Mouse (Mus musculus): ENCODE results near the gene Foxred2. TPM values are rescaled to one million over a fixed set of nuclear protein-coding genes. Genes with fewer than 3 reads are reported as not detected.

The Foxred2 gene
- polyA plus RNA-seq, 1 experiment from 2014 or later: 2.8 TPM

DNA sequence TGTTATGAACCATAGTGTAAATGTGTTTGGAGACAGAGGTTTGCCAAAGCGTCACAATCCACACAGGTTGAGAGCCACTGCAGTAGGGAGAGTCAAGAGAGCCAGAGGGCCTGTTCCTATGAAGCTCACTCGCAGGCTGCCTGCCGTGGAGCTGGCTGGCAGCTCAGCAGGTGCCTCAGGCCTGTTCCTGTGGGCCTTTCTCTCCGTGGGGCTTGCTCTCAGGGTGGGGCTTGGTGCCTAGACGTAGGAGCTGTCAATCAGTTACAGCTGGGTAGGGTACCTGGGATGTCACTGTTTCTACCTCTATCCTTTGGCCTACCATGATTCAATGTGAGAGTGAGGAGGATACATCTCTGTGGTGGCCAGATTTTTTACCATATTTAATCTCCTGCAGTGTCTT is 21.6 kb downstream of the Foxred2 start:
- 0 out of 2 replicates have a peak, but pooled peaks cover 8% of the 10 kb centered on the region for H3K27me3 ChIP-seq (ENCODE audit: insufficient read depth, poor library complexity, severe bottlenecking)
- DNase-seq (ENCODE audit: low spot score): no peak
- no peak overlapping the region for H3K4me3 ChIP-seq
- H3K4me1 ChIP-seq: peaks cover 9% of the 10 kb centered on the region
- WGBS: 52% methylated on average over 5 of the region's 5 CpGs
- no peaks in the 10 kb centered on the region for H3K9me3 ChIP-seq
- H3K27ac ChIP-seq: no peak overlapping the region
- H3K36me3 ChIP-seq: no peaks in the 10 kb centered on the region

DNA sequence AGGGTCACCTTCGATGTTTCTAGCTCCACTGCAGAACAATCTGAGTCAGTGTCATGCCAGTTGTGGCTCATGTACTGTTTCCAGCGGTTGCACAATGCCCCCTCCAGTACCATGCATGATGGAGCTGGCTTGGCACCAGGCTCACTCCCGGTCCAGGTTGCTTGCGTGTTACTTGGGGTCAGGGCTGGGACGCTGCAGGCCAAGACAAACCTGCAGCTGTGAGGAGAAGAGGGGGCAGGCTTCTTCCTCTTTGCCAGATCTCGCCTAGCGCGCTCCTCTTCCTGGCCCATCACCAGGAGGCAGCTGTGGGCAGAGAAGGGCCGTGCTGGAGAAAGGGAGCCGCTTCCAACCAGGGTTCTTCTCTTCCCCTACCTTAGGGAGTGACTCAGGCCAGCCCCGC is 22.2 kb downstream of the Foxred2 start:
- no peaks in the 10 kb centered on the region for H3K36me3 ChIP-seq
- no peak for DNase-seq (ENCODE audit: low spot score)
- H3K4me3 ChIP-seq: no peak overlapping the region
- H3K9me3 ChIP-seq: no peaks in the 10 kb centered on the region
- no peak overlapping the region for H3K27ac ChIP-seq
- H3K27me3 ChIP-seq (ENCODE audit: insufficient read depth, poor library complexity, severe bottlenecking): 0 out of 2 replicates have a peak, but pooled peaks cover 8% of the 10 kb centered on the region
- 79% methylated on average over 11 of the region's 11 CpGs for WGBS
- H3K4me1 ChIP-seq: peaks cover 14% of the 10 kb centered on the region

DNA sequence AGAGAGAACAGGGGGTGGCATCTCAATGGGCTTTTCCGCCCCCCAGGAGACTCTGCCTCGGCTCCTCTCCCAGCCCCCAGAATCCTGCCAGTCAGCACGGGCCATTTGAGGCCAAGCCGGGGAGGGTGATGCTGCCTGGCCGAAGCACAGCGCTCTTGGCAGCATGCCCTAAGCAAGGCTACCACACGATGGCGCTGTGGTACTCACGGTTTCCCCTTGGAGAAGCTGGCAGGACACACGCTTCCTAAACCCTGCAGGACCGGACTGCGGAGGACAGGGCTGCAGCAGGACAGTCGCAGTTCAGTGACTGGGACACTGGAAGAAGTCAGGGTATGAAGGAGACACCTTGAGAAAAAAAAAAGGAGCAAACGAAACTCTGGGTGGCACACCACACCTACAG is 22.8 kb downstream of the Foxred2 start:
- H3K27ac ChIP-seq: no peak overlapping the region
- 3% methylated on average over 14 of the region's 14 CpGs for WGBS

DNA sequence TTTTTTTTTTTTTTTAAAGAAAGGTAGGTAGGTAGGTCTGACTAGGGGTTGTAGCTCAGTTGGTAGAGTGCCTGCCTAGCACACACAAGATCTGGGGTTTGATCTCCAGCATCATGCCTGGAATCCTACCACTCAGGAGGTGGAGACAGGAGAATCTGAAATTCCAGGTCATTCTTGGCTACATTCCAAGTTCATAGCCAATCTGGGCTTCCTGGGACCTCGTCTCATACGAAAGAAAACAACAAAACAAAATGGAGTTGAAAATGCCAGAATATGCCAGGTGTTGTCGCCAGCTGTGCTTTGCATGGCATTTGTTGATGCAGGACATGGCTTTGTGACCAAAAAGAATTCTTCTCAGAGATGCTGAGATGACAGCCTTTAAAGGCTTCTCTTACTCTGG is 23.3 kb downstream of the Foxred2 start:
- DNase-seq (ENCODE audit: low spot score): no peak
- WGBS: 74% methylated on average over 3 of the region's 3 CpGs

More for the DNA sequence above, 22.8 kb downstream of the Foxred2 start:
- 0 out of 2 replicates have a peak, but pooled peaks cover 8% of the 10 kb centered on the region for H3K27me3 ChIP-seq (ENCODE audit: insufficient read depth, poor library complexity, severe bottlenecking)
- H3K9me3 ChIP-seq: no peaks in the 10 kb centered on the region
- H3K4me3 ChIP-seq: 0 out of 2 replicates have a peak overlapping the region, but pooled peaks have one; percentile 27
- H3K4me1 ChIP-seq: peaks cover 18% of the 10 kb centered on the region
- no peaks in the 10 kb centered on the region for H3K36me3 ChIP-seq
- DNase-seq (ENCODE audit: low spot score): peak; percentile 92

DNA sequence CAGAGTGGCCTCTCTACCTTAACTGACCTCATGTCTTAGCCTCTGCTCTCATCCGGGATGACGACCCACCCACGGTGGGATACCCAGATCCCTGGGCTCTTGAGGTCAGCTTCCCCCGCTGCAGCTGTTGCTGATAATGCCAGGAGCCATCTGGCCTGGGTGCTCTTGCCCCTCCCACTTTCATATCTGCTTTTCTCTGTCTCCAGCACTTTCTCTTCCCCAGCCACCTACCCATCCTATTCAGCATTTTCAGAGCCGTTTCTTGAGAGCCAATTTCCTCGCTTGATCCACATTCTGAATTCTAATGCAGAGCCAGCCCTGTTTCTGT is 24.9 kb downstream of the Foxred2 start:
- H3K9me3 ChIP-seq: no peaks in the 10 kb centered on the region
- 57% methylated on average over 6 of the region's 6 CpGs for WGBS
- DNase-seq (ENCODE audit: low spot score): no peak
- 0 out of 2 replicates have a peak, but pooled peaks cover 8% of the 10 kb centered on the region for H3K27me3 ChIP-seq (ENCODE audit: insufficient read depth, poor library complexity, severe bottlenecking)
- H3K4me3 ChIP-seq: no peak overlapping the region
- peaks cover 25% of the 10 kb centered on the region for H3K4me1 ChIP-seq
- no peak overlapping the region for H3K27ac ChIP-seq
- peaks cover 11% of the 10 kb centered on the region; the same call in 1 of the 2 replicates for H3K36me3 ChIP-seq

More for the DNA sequence above, 23.3 kb downstream of the Foxred2 start:
- peaks cover 18% of the 10 kb centered on the region for H3K4me1 ChIP-seq
- no peaks in the 10 kb centered on the region for H3K9me3 ChIP-seq
- H3K27ac ChIP-seq: no peak overlapping the region
- 0 out of 2 replicates have a peak, but pooled peaks cover 8% of the 10 kb centered on the region for H3K27me3 ChIP-seq (ENCODE audit: insufficient read depth, poor library complexity, severe bottlenecking)
- no peak overlapping the region for H3K4me3 ChIP-seq
- H3K36me3 ChIP-seq: no peaks in the 10 kb centered on the region

DNA sequence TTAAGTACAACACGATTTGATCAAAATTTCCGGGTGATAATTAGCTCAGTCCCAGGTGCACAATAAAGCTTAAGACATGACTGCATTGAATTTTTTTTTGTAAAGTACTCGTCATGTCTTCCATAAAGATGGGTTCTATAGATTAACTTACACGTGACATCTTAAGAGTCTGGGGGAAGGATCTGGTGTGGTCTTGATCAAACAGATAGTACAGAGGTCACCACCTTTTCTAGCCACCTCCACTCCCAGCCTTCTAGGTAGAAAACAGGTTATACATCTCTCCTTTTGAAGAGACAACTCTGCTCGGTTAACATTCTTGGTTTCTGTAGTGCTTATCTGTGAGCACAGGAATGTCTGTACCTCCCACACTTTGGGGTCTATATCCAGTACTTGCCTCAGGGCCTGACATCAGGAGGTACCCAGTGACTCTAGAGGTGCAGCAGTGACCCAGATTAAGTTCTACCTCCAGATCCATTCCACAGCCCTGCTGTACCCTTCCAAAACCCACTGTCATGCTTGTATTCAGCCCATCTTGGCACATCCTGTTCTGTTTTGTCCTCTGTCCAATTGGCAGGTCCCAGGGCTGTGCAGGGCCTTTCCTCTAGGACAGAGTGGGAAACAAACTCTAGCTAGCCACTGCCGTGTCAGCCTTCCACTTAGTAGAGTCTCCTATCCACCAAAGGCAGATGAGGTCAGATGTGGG is 25.4 kb downstream of the Foxred2 start:
- H3K4me1 ChIP-seq: peaks cover 25% of the 10 kb centered on the region
- no peak overlapping the region for H3K4me3 ChIP-seq
- H3K9me3 ChIP-seq: no peaks in the 10 kb centered on the region
- peaks cover 16% of the 10 kb centered on the region; the same call in 1 of the 2 replicates for H3K36me3 ChIP-seq
- H3K27ac ChIP-seq: no peak overlapping the region
- 65% methylated on average over 6 of the region's 6 CpGs for WGBS
- no peak for DNase-seq (ENCODE audit: low spot score)
- 0 out of 2 replicates have a peak, but pooled peaks cover 8% of the 10 kb centered on the region for H3K27me3 ChIP-seq (ENCODE audit: insufficient read depth, poor library complexity, severe bottlenecking)

DNA sequence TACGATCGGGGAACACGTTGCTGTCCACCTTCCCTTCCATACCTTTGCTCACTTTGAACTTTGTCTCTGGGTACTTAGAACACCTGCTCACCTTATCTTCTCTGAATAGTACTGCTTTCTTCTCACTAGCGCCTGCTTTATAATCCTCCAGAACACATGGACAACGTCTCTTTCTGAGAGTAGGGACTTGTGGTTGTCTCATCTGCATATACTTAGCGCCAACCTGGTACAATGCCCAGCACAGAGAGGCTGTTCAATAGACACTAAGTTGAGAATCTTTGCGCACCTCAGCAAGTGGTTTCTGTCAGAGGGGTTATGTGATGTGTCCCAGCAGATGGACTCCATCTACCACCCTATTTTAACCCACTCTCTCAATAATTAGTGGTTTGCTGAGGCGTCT is 26.7 kb downstream of the Foxred2 start:
- H3K27ac ChIP-seq: 0 out of 2 replicates have a peak overlapping the region, but pooled peaks have one; percentile 94
- peaks cover 25% of the 10 kb centered on the region for H3K4me1 ChIP-seq
- no peak for DNase-seq (ENCODE audit: low spot score)
- H3K36me3 ChIP-seq: peaks cover 26% of the 10 kb centered on the region
- H3K9me3 ChIP-seq: no peaks in the 10 kb centered on the region
- H3K4me3 ChIP-seq: peak overlapping the region; percentile 81
- 54% methylated on average over 8 of the region's 8 CpGs for WGBS
- H3K27me3 ChIP-seq (ENCODE audit: insufficient read depth, poor library complexity, severe bottlenecking): 0 out of 2 replicates have a peak, but pooled peaks cover 3% of the 10 kb centered on the region

DNA sequence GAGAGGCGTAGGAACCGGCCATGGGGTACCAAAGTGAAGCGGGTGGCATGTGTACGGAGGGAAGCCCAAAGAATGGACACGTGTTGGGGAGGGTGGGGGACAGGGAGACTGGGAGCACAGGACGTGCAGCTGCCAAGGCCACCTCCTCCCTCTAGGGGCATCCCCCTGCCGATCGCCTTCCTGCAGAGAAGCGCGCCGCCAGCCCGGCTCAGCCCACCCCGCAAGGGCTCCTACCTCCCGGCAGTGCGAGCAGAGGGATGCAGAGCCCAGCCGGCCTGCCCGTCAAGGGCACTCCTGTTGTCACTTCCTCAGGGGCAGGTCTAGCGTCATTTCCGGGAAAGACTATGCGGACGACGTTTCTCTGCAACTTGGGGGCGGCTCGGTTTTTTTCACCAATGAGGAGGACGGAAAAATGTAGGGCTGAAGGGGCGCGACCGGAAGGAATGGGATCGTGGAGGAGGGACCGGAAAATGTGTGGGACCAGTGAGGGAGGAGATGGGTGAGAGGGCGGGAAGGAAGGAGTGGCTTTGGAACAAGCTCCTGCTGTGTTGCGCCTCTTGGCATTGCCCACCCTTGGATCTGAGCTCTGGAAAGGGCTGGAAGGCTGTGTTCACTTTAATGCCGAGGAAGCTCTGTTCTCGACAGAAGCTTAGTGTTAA is 27.7 kb downstream of the Foxred2 start, which contains the start of gene Txn2:
Gene Txn2 (minus strand): TSS at position 334 of the 659 bp plus-strand sequence.
- peak; percentile 99 for DNase-seq (ENCODE audit: low spot score)
- Histone ChIP-seq H3K9me3 (no peaks in the 10 kb centered on the region), H3K4me3 (peak within 1 kb of the TSS; percentile 81), H3K27ac (peak within 1 kb of the TSS; percentile 94), H3K27me3 (ENCODE audit: insufficient read depth, poor library complexity, severe bottlenecking) (no peaks in the 10 kb centered on the region), H3K4me1 (peaks cover 20% of the 10 kb centered on the region), H3K36me3 (peaks cover 36% of the 10 kb centered on the region)
- 0% methylated on average over 34 of the region's 34 CpGs for WGBS

DNA sequence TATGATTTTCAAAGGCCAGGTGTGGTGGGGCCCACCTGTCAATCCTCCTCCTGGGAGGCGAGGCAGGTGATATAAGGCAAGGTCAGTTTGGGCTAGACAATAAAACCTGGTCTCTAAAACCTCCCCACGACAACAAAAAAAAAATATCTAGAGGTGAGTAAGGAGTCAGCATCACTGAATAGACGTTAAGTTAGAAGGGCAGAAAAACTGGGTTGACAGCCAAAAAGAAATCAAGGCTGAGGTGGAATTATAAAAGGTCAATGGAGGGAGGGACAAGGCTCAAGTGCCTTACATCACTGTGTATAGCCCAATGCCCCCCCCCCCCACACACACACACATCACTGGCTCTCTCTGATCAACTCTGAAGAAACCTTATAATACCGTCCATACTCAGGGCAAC is 28.4 kb downstream of the Foxred2 start:
- WGBS: 30% methylated on average over 4 of the region's 4 CpGs
- no peak for DNase-seq (ENCODE audit: low spot score)
- H3K27ac ChIP-seq: peak overlapping the region; percentile 94
- peaks cover 42% of the 10 kb centered on the region for H3K36me3 ChIP-seq
- H3K4me1 ChIP-seq: peaks cover 16% of the 10 kb centered on the region
- no peaks in the 10 kb centered on the region for H3K9me3 ChIP-seq
- H3K4me3 ChIP-seq: peak overlapping the region; percentile 81
- H3K27me3 ChIP-seq (ENCODE audit: insufficient read depth, poor library complexity, severe bottlenecking): no peaks in the 10 kb centered on the region

DNA sequence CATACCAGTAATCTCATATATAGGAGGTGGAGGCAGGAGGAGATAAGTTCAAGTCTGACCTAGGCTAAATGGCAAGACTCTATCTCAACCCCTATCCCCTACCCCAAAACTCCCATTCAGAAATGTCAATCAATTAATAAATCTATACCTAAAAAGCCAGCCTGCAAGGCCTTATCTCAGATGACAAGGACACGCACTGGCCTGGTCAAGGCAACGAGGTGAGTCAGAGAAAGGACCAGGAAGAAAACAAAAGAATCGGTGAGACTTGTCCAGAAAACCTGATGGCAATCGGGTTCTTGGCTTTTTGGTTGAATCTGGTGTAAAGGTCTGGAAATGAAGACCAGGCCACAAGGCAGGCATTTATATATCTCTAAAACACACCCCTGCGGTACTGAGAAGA is 29.6 kb downstream of the Foxred2 start:
- DNase-seq (ENCODE audit: low spot score): no peak
- H3K4me3 ChIP-seq: no peak overlapping the region
- H3K36me3 ChIP-seq: peaks cover 53% of the 10 kb centered on the region
- no peak overlapping the region for H3K27ac ChIP-seq
- H3K9me3 ChIP-seq: no peaks in the 10 kb centered on the region
- no peaks in the 10 kb centered on the region for H3K27me3 ChIP-seq (ENCODE audit: insufficient read depth, poor library complexity, severe bottlenecking)
- WGBS: 91% methylated on average over 5 of the region's 5 CpGs
- H3K4me1 ChIP-seq: peaks cover 16% of the 10 kb centered on the region

DNA sequence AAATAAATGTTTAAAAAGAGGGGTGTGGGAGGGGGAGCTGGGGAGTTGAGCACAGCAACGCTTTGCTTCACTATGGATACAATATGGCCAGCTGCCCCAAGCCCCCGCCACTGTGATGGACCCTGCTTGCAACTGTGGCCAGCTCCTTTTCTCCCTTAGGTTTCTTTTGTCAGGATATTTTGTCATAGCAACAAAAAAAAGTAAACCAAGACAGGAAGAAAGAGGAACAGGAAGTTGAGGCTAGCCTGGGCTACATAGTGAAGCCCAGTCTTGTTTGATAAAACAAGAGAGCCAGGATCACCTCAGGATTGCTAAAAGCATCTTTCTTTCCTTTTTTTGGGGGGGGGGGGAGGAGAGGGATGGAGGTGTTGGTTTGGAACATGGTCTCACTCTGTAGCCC is 31.3 kb downstream of the Foxred2 start:
- H3K27ac ChIP-seq: no peak overlapping the region
- H3K27me3 ChIP-seq (ENCODE audit: insufficient read depth, poor library complexity, severe bottlenecking): no peaks in the 10 kb centered on the region
- no peak for DNase-seq (ENCODE audit: low spot score)
- 94% methylated on average over 2 of the region's 2 CpGs for WGBS
- no peak overlapping the region for H3K4me3 ChIP-seq
- H3K9me3 ChIP-seq: no peaks in the 10 kb centered on the region
- peaks cover 21% of the 10 kb centered on the region for H3K4me1 ChIP-seq
- peaks cover 69% of the 10 kb centered on the region for H3K36me3 ChIP-seq

DNA sequence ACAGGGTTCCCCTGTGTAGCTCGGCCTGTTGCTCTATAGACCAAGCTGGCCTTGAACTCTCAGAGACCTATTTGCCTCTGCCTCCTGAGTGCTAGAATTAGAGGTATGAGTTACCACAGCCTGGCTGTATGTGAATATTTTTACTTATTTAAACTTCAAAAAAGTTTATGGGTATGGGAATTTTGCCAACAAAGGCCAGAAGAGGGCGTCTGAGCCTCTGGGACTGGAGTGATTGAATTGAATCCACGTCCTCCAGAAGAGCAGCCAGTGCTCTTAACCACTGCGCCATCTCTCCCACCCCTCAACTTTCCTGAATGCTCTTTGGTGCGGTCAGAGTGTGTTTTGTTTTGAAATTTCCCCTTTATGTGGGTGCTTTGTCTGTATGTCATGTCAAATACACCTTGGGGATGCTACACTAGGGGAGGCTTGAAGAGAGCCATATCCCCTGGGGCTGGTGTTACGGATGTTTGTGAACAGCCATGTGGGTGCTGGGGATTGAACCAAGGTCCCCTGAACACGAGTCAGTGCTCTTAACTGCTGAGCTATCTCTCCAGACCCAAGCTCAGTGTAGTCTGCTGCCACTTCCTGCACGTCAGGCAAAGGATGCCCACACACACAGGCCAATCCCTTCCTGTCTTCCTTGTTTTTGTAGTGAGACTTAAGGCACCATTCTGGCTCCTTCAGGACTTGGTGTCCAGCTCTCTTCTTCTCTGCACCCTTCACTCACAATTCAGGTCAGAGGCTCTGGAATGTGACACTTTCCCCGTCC is 33.1 kb downstream of the Foxred2 start:
- Histone ChIP-seq H3K36me3 (peaks cover 85% of the 10 kb centered on the region), H3K4me1 (peaks cover 12% of the 10 kb centered on the region), H3K4me3 (no peak overlapping the region), H3K9me3 (no peaks in the 10 kb centered on the region), H3K27ac (no peak overlapping the region), H3K27me3 (ENCODE audit: insufficient read depth, poor library complexity, severe bottlenecking) (no peaks in the 10 kb centered on the region)
- DNase-seq (ENCODE audit: low spot score): no peak
- WGBS: 72% methylated on average over 9 of the region's 9 CpGs

DNA sequence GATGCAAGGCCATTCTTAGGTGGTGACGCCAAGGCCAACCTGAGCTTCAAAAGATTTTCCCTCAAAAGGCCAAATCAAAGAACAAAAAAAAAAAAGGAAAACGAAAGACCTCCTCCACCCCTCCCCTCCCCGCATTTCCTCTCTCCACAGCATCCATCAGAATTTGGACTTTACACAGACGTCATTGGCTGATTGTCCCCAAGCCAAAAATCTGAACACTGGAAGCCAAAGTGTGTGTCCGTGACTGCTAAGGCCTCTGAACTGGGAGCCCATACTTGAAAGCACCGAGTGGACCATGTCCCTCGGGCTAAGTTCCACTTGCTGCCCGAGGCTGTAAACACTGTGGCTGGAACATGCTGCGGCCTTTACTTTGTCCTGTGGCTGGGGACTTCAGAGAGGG is 33.8 kb downstream of the Foxred2 start:
- peaks cover 92% of the 10 kb centered on the region for H3K36me3 ChIP-seq

More for the DNA sequence above, 33.8 kb downstream of the Foxred2 start:
- no peaks in the 10 kb centered on the region for H3K9me3 ChIP-seq
- no peak for DNase-seq (ENCODE audit: low spot score)
- no peaks in the 10 kb centered on the region for H3K27me3 ChIP-seq (ENCODE audit: insufficient read depth, poor library complexity, severe bottlenecking)
- H3K27ac ChIP-seq: no peak overlapping the region
- WGBS: 84% methylated on average over 9 of the region's 9 CpGs
- H3K4me1 ChIP-seq: peaks cover 8% of the 10 kb centered on the region
- no peak overlapping the region for H3K4me3 ChIP-seq

Data from heart, embryonic 10.5 days (tissue).